Comparison of ENCODE assay signal across 8 mouse cellular contexts in genomic region chr12:53033404-53033913, GRCm38 (mm10).
DNase-seq lines count a peak whose midpoint lies in the region; ATAC-seq lines count a peak whose summit lies in the region.

No protein-coding gene starts in this region.

- peak; percentile 34 for DNase-seq in adrenal gland, postnatal 10 days
- DNase-seq in embryo, embryonic 9.5 days (ENCODE audit: extremely low spot score) = peak; percentile 48
- DNase-seq in gastrocnemius, postnatal 25 days = peak; percentile 24
- peak; percentile 70 to 82 for DNase-seq in left cerebral cortex, adult 18-20 months (ENCODE audit: low spot score in 2 of 2)
- peak; percentile 3 for DNase-seq in yolk sac, embryonic 10.5 days (ENCODE audit: low spot score)

- H3K27me3 ChIP-seq in intestine, embryonic 15.5 days (replicated peaks) = no peaks in the 10 kb centered on the region
- no peaks in the 10 kb centered on the region for H3K27me3 ChIP-seq in midbrain, embryonic 16.5 days (ENCODE audit: control insufficient read depth, insufficient read depth, low read depth, low read length)

- 20% methylated on average over 14 of the region's 14 CpGs for WGBS in intestine, embryonic 15.5 days
- 3% methylated on average over 14 of the region's 14 CpGs for WGBS in midbrain, embryonic 16.5 days

- H3K4me2 ChIP-seq in intestine, embryonic 15.5 days (replicated peaks) = peak overlapping the region; percentile 32
- H3K4me2 ChIP-seq in midbrain, embryonic 16.5 days (ENCODE audit: low read length) = peak overlapping the region; percentile 18

- H3K4me1 ChIP-seq in intestine, embryonic 15.5 days (replicated peaks) = peaks cover 4% of the 10 kb centered on the region
- H3K4me1 ChIP-seq in midbrain, embryonic 16.5 days (ENCODE audit: control insufficient read depth, insufficient read depth, low read length) = peaks cover 24% of the 10 kb centered on the region

- no peaks in the 10 kb centered on the region for H3K36me3 ChIP-seq in intestine, embryonic 15.5 days
- H3K36me3 ChIP-seq in midbrain, embryonic 16.5 days (ENCODE audit: control insufficient read depth, insufficient read depth, low read length) = no peaks in the 10 kb centered on the region

- H3K9me3 ChIP-seq in intestine, embryonic 15.5 days = no peaks in the 10 kb centered on the region
- no peaks in the 10 kb centered on the region for H3K9me3 ChIP-seq in midbrain, embryonic 16.5 days (replicated peaks; ENCODE audit: control insufficient read depth, low read length, poor library complexity, severe bottlenecking)

- H3K9ac ChIP-seq in intestine, embryonic 15.5 days = no peak overlapping the region
- H3K9ac ChIP-seq in midbrain, embryonic 16.5 days (ENCODE audit: low read depth, low read length) = no peak overlapping the region

- ATAC-seq in intestine, embryonic 15.5 days = 0 out of 2 replicates have a peak, but pooled peaks have one; percentile 53
- ATAC-seq in midbrain, embryonic 16.5 days = peak; percentile 86
- ATAC-seq in granulocyte monocyte progenitor cell, adult 5-6 weeks (replicated peaks; ENCODE audit: poor library complexity, severe bottlenecking) = no peak

- no peak overlapping the region for H3K4me3 ChIP-seq in intestine, embryonic 15.5 days (replicated peaks)
- H3K4me3 ChIP-seq in midbrain, embryonic 16.5 days (ENCODE audit: low read depth, low read length) = no peak overlapping the region

- H3K27ac ChIP-seq in intestine, embryonic 15.5 days = no peak overlapping the region
- peak overlapping the region; percentile 73 for H3K27ac ChIP-seq in midbrain, embryonic 16.5 days (ENCODE audit: low read length)

Comparison
In these comparisons a context has a peak if more than half of its experiments do, and no peak if none do; other contexts are left out.
1. DNase-seq: peak in every context shown above with its lines; median percentile 76 in left cerebral cortex, adult 18-20 months; 48 in embryo, embryonic 9.5 days; 34 in adrenal gland, postnatal 10 days; 24 in gastrocnemius, postnatal 25 days; 3 in yolk sac, embryonic 10.5 days.